Mouse (Mus musculus): ENCODE data around the gene Ppp1r8. TPM values are rescaled to one million over a fixed set of nuclear protein-coding genes. Genes with fewer than 3 reads are reported as not detected.

The Ppp1r8 gene
- polyA plus RNA-seq, 2 experiments from 2014 or later: 22.2 to 34.8 TPM

DNA sequence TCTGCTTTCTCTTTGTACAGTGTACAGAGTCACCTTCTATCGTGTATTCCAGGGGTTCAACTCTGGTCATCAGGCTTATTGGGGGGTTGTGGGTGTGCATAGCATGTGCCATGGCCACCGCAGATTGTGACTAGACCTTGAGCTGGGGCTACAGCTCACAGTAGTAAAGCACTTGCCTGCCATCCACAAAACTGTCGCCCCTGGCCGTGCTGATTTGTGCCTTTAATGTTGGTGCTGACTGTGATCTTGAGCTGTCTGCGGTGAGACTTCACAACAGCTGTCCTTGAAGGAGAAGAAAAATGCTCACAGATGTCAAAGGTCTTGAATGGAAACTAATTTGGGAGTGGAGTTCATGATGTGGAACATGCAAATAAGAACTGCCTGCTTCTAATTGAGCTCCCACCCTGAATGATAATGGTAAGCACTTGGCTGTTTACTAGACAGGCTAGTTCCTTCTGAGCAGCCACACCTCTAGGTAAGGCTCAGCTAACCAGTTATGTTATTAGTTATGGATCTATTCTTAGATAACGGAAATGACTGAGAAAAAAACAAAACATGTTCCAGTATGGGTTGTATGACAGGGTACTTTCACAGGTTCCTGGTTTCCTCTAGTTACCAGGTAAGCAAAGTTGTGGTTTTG lies 64.3 kb downstream of the Ppp1r8 start:
- peak; percentile 41 for ATAC-seq

Other genes with a start within 250 kb of the Ppp1r8 start
- gene Eya3, start 204.2 kb downstream of the Ppp1r8 start, polyA plus RNA-seq (2017; shearing (Covaris generic)): 10 to 100 TPM; 35.5 to 42.1 TPM
- gene Xkr8, start 110.6 kb downstream of the Ppp1r8 start, polyA plus RNA-seq (2017; shearing (Covaris generic)): 10 to 100 TPM in 1 of 2 experiments, 1 to 10 TPM in 1; 5.4 to 14.9 TPM
- 1 to 10 TPM in 1 of 2 experiments, under 1 TPM in 1; 0.96 to 1.8 TPM for gene Smpdl3b, start 85.9 kb downstream of the Ppp1r8 start, polyA plus RNA-seq (2017; shearing (Covaris generic))
- gene Rpa2, start 74.8 kb downstream of the Ppp1r8 start, polyA plus RNA-seq (2017; shearing (Covaris generic)): 10 to 100 TPM; 64.3 to 66.9 TPM
- gene Themis2, start 46.8 kb downstream of the Ppp1r8 start, polyA plus RNA-seq (2017; shearing (Covaris generic)): 1 to 10 TPM in 1 of 2 experiments, under 1 TPM in 1; 0.24 to 1.1 TPM
- 10 to 100 TPM; 32.3 to 38.6 TPM for gene Stx12, start 41.3 kb upstream of the Ppp1r8 start, polyA plus RNA-seq (2017; shearing (Covaris generic))
- 10 to 100 TPM; 16.5 to 21.1 TPM for gene Fam76a, start 79.4 kb upstream of the Ppp1r8 start, polyA plus RNA-seq (2017; shearing (Covaris generic))
- 1 to 10 TPM; 3.7 to 8.2 TPM for gene Fgr, start 130.9 kb upstream of the Ppp1r8 start, polyA plus RNA-seq (2017; shearing (Covaris generic))
- 1 to 10 TPM; 2.6 to 3.7 TPM for gene Ahdc1, start 168.1 kb upstream of the Ppp1r8 start, polyA plus RNA-seq (2017; shearing (Covaris generic))

Measured in CD4-positive, CD25-positive, alpha-beta regulatory T cell, adult 4 months (primary cell).